Mouse (Mus musculus) CH12.LX (cell line): ENCODE data around the gene Olfr190. TPM values are rescaled to one million over a fixed set of nuclear protein-coding genes. Genes with fewer than 3 reads are reported as not detected.

Experiments used
- DNase-seq: peaks from one replicate; pipeline ENCODE4 v3.0.0-alpha.2; 2013; ENCODE audit errors: extremely low read depth
- H3K27ac ChIP-seq: 2 replicates; pipeline ENCODE4 v1.5.1; 2012; ENCODE audit warnings: low read depth, mild to moderate bottlenecking, control low read depth, moderate library complexity; ENCODE audit not compliant: insufficient read depth
- H3K27me3 ChIP-seq: replicated peaks from 2 replicates; pipeline ENCODE3; 2012; ENCODE audit warnings: inconsistent platforms
- H3K36me3 ChIP-seq, 2 experiments: replicated peaks in 1 of 2; 2 replicates each; pipeline versions ENCODE3 to v1.6.1; 2012; ENCODE audit warnings: inconsistent platforms in 1 of 2, low read length in 1 of 2, mild to moderate bottlenecking in 1 of 2, mixed read lengths in 1 of 2, moderate library complexity in 1 of 2; ENCODE audit not compliant: control insufficient read depth in 1 of 2, insufficient read depth in 1 of 2
- H3K4me1 ChIP-seq, 2 experiments: 2 replicates each; pipeline ENCODE4 v1.6.1; 2012; ENCODE audit warnings: inconsistent platforms in 1 of 2, moderate library complexity in 1 of 2; ENCODE audit not compliant: insufficient read depth in 2 of 2, control insufficient read depth in 1 of 2
- H3K4me2 ChIP-seq: 2 replicates; pipeline ENCODE4 v1.6.1; 2012; ENCODE audit warnings: low read depth, mild to moderate bottlenecking, control low read depth; ENCODE audit not compliant: poor library complexity, insufficient read depth, severe bottlenecking
- H3K4me3 ChIP-seq, 3 experiments: fragments of 150-350 bp in 1 of 3; sonication (generic) in 1 of 3; replicated peaks in 1 of 3; 2 replicates each; pipeline versions ENCODE3 to v1.5.1; 2011 to 2012; ENCODE audit warnings: low read depth in 2 of 3, low read length in 2 of 3, mild to moderate bottlenecking in 2 of 3, moderate library complexity in 2 of 3, control low read depth in 1 of 3, improper control_type of control experiment in 1 of 3, inconsistent platforms in 1 of 3, mixed read lengths in 1 of 3; ENCODE audit not compliant: poor library complexity in 1 of 3
- H3K79me2 ChIP-seq: replicated peaks from 2 replicates; pipeline ENCODE4 v1.6.1; 2012; ENCODE audit warnings: mild to moderate bottlenecking, moderate library complexity; ENCODE audit not compliant: control insufficient read depth, poor library complexity, insufficient read depth, severe bottlenecking; ENCODE audit errors: extremely low read depth
- H3K9ac ChIP-seq: 2 replicates; pipeline ENCODE4 v1.6.1; 2012; ENCODE audit warnings: low read depth, mild to moderate bottlenecking, control low read depth, moderate library complexity; ENCODE audit not compliant: insufficient read depth
- H3K9me3 ChIP-seq: replicated peaks from 2 replicates; pipeline ENCODE3; 2012; ENCODE audit warnings: low read length, inconsistent platforms, mixed read lengths
- CHD1 ChIP-seq: IDR thresholded peaks from 2 replicates; pipeline ENCODE4 v1.6.1; 2012; ENCODE audit warnings: low read depth, low read length, improper control_type of control experiment, inconsistent platforms
- CHD2 ChIP-seq: IDR thresholded peaks from 2 replicates; pipeline ENCODE4 v1.6.1; 2011; ENCODE audit warnings: low read length, improper control_type of control experiment
- CTCF ChIP-seq, 2 experiments: IDR thresholded peaks in 1 of 2; conservative IDR thresholded peaks in 1 of 2; 2 replicates each; pipeline ENCODE4 v1.5.1; 2011 to 2012; ENCODE audit warnings: low read depth in 2 of 2, low read length in 2 of 2, improper control_type of control experiment in 1 of 2, inconsistent platforms in 1 of 2, mild to moderate bottlenecking in 1 of 2, moderate library complexity in 1 of 2
- ELF1 ChIP-seq: IDR thresholded peaks from 2 replicates; pipeline ENCODE4 v1.6.1; 2014; ENCODE audit warnings: low read depth, mild to moderate bottlenecking, inconsistent platforms, low read length, improper control_type of control experiment
- ETS1 ChIP-seq: conservative IDR thresholded peaks from 2 replicates; pipeline ENCODE4 v1.6.1; 2012; ENCODE audit warnings: low read depth, mild to moderate bottlenecking, inconsistent platforms, low read length, improper control_type of control experiment, moderate library complexity
- JUND ChIP-seq: conservative IDR thresholded peaks from 2 replicates; pipeline ENCODE4 v1.6.1; 2011; ENCODE audit warnings: low read depth, low read length, improper control_type of control experiment
- MAZ ChIP-seq: IDR thresholded peaks from 2 replicates; pipeline ENCODE4 v1.6.1; 2012; ENCODE audit warnings: low read depth, mild to moderate bottlenecking, inconsistent platforms, low read length, improper control_type of control experiment, moderate library complexity
- MEF2A ChIP-seq: IDR thresholded peaks from 2 replicates; pipeline ENCODE4 v1.6.1; 2014; ENCODE audit warnings: low read depth, mild to moderate bottlenecking, inconsistent platforms, low read length, improper control_type of control experiment, borderline replicate concordance
- MXI1 ChIP-seq: IDR thresholded peaks from 2 replicates; pipeline ENCODE4 v1.6.1; 2011; ENCODE audit warnings: mild to moderate bottlenecking, low read depth, low read length, improper control_type of control experiment
- MYC ChIP-seq: IDR thresholded peaks from 2 replicates; pipeline ENCODE4 v1.6.1; 2011; ENCODE audit warnings: low read depth, mild to moderate bottlenecking, improper control_type of control experiment, low read length
- NRF1 ChIP-seq: IDR thresholded peaks from 2 replicates; pipeline ENCODE4 v1.6.1; 2014; ENCODE audit warnings: low read depth, mild to moderate bottlenecking, inconsistent platforms, low read length, improper control_type of control experiment, moderate library complexity
- PAX5 ChIP-seq: IDR thresholded peaks from 2 replicates; pipeline ENCODE4 v1.6.1; 2012; ENCODE audit warnings: low read length, inconsistent platforms, mixed read lengths
- RCOR1 ChIP-seq: conservative IDR thresholded peaks from 2 replicates; pipeline ENCODE4 v1.6.1; 2012; ENCODE audit warnings: low read depth, mild to moderate bottlenecking, inconsistent platforms, low read length, improper control_type of control experiment
- TCF12 ChIP-seq: IDR thresholded peaks from 2 replicates; pipeline ENCODE4 v1.6.1; 2014; ENCODE audit warnings: low read depth, mild to moderate bottlenecking, inconsistent platforms, low read length, improper control_type of control experiment
- UBTF ChIP-seq: IDR thresholded peaks from 2 replicates; pipeline ENCODE4 v1.6.1; 2012; ENCODE audit warnings: low read depth, mild to moderate bottlenecking, inconsistent platforms, low read length, improper control_type of control experiment, moderate library complexity
- ZC3H11A ChIP-seq: IDR thresholded peaks from 2 replicates; pipeline ENCODE4 v1.6.1; 2012; ENCODE audit warnings: low read depth, mild to moderate bottlenecking, inconsistent platforms, low read length, improper control_type of control experiment
- dilution Hi-C: fragments of 300-500 bp; cut with MboI; formaldehyde crosslinking; loops from 2 replicates; pipeline ENCODE4 v1.14.3; 2020; ENCODE audit warnings: low sequenced_read_pairs; ENCODE audit not compliant: extremely low pct_unique_long_range_greater_than_20kb, extremely low pct_ligation_motif_present
- in situ Hi-C: fragments of 300-500 bp; cut with MboI; formaldehyde crosslinking; loops from 3 replicates; pipeline ENCODE4 v1.14.3; 2019; ENCODE audit warnings: low sequenced_read_pairs, low pct_ligation_motif_present, low pct_unique_long_range_greater_than_20kb, mixed read lengths
- polyA plus RNA-seq: library from polyadenylated mRNA; unstranded; fragments of >175 nt; gene quantifications from 2 replicates; pipeline ENCODE4 v1.2.1, GENCODE M21; 2012; ENCODE audit warnings: low read depth; ENCODE audit not compliant: insufficient read length
- total RNA-seq, 2 experiments: library from RNA; depleted of rRNA; stranded (reverse); fragments of 300-350 nt in 1 of 2; fragments of >200 nt in 1 of 2; gene quantifications; 2 replicates each; pipeline ENCODE4 v1.2.3; 2012 to 2014

Olfr190 gene
- total and polyA plus RNA-seq, 3 experiments: not detected

- Histone ChIP-seq H3K4me3 (no peak within 1 kb of the TSS), H3K9ac (no peak within 1 kb of the TSS), H3K79me2 (no peaks in the 10 kb centered on the region)
- TF ChIP-seq ELF1: no peak
- no peak for TF ChIP-seq MXI1
- no peak for TF ChIP-seq JUND
- no peak for TF ChIP-seq MAZ
- TF ChIP-seq PAX5: no peak
- TF ChIP-seq UBTF: no peak
- TF ChIP-seq RCOR1: no peak
- TF ChIP-seq MYC: no peak
- TF ChIP-seq ZC3H11A: no peak
- no peak for TF ChIP-seq NRF1
- no peak for TF ChIP-seq CHD1
- no peak for TF ChIP-seq CTCF (conservative IDR thresholded peaks at IDR 0.05 in 1 of 2, IDR thresholded peaks at IDR 0.05 in 1 of 2; ENCODE audit: low read depth in 2 of 2, low read length in 2 of 2)
- TF ChIP-seq TCF12: no peak
- TF ChIP-seq CHD2: no peak
- no peak for TF ChIP-seq ETS1
- TF ChIP-seq MEF2A: no peak
- TF ChIP-seq, all 38 proteins: peak for 0
- no peaks in the 10 kb centered on the region for H3K27me3 ChIP-seq
- no peaks in the 10 kb centered on the region for H3K9me3 ChIP-seq
- no peaks in the 10 kb centered on the region for H3K4me1 ChIP-seq
- DNase-seq: no peak
- in situ Hi-C loops (no loop called here), dilution Hi-C loops (no loop called here)
- no peaks in the 10 kb centered on the region for H3K36me3 ChIP-seq
- H3K4me2 ChIP-seq: no peak within 1 kb of the TSS
- H3K27ac ChIP-seq: no peak within 1 kb of the TSS
Measured at GRCm38 (mm10) chr16:59030191-59030590, 47.6 kb downstream of the Olfr190 start, which contains the start of gene Olfr186. Gene Olfr186, minus strand, starts transcription at chr16:59030291.

Other genes starting within 250 kb of the Olfr190 start
- gene Olfr177, start 203.2 kb downstream of the Olfr190 start, total RNA-seq (2012; rRNA removed): not detected in 2 replicates
- gene Olfr177, start 203.2 kb downstream of the Olfr190 start, total RNA-seq (2014; rRNA removed): not detected in 2 replicates
- not detected in 2 replicates for gene Olfr177, start 203.2 kb downstream of the Olfr190 start, polyA plus RNA-seq
- gene Olfr178, start 185.9 kb downstream of the Olfr190 start, total RNA-seq (2012; rRNA removed): not detected in 2 replicates
- gene Olfr178, start 185.9 kb downstream of the Olfr190 start, total RNA-seq (2014; rRNA removed): not detected in 2 replicates
- not detected in 2 replicates for gene Olfr178, start 185.9 kb downstream of the Olfr190 start, polyA plus RNA-seq
- not detected in 2 replicates for gene Olfr181, start 149.2 kb downstream of the Olfr190 start, total RNA-seq (2012; rRNA removed)
- not detected in 2 replicates for gene Olfr181, start 149.2 kb downstream of the Olfr190 start, total RNA-seq (2014; rRNA removed)
- not detected in 2 replicates for gene Olfr181, start 149.2 kb downstream of the Olfr190 start, polyA plus RNA-seq
- not detected in 2 replicates for gene Olfr180, start 148.6 kb downstream of the Olfr190 start, total RNA-seq (2012; rRNA removed)
- gene Olfr180, start 148.6 kb downstream of the Olfr190 start, total RNA-seq (2014; rRNA removed): not detected in 2 replicates
- not detected in 2 replicates for gene Olfr180, start 148.6 kb downstream of the Olfr190 start, polyA plus RNA-seq
- not detected in 2 replicates for gene Olfr183, start 82.6 kb downstream of the Olfr190 start, total RNA-seq (2012; rRNA removed)
- not detected in 2 replicates for gene Olfr183, start 82.6 kb downstream of the Olfr190 start, total RNA-seq (2014; rRNA removed)
- not detected in 2 replicates for gene Olfr183, start 82.6 kb downstream of the Olfr190 start, polyA plus RNA-seq
- gene Olfr186, start 47.7 kb downstream of the Olfr190 start, total RNA-seq (2012; rRNA removed): not detected in 2 replicates
- gene Olfr186, start 47.7 kb downstream of the Olfr190 start, total RNA-seq (2014; rRNA removed): not detected in 2 replicates
- not detected in 2 replicates for gene Olfr186, start 47.7 kb downstream of the Olfr190 start, polyA plus RNA-seq
- gene Olfr187, start 38.2 kb downstream of the Olfr190 start, total RNA-seq (2012; rRNA removed): not detected in 2 replicates
- gene Olfr187, start 38.2 kb downstream of the Olfr190 start, total RNA-seq (2014; rRNA removed): not detected in 2 replicates
- gene Olfr187, start 38.2 kb downstream of the Olfr190 start, polyA plus RNA-seq: not detected in 2 replicates
- gene Olfr191, start 11.8 kb upstream of the Olfr190 start, total RNA-seq (2012; rRNA removed): not detected in 2 replicates
- not detected in 2 replicates for gene Olfr191, start 11.8 kb upstream of the Olfr190 start, total RNA-seq (2014; rRNA removed)
- not detected in 2 replicates for gene Olfr191, start 11.8 kb upstream of the Olfr190 start, polyA plus RNA-seq
- gene Olfr193, start 33.9 kb upstream of the Olfr190 start, total RNA-seq (2012; rRNA removed): not detected in 2 replicates
- gene Olfr193, start 33.9 kb upstream of the Olfr190 start, total RNA-seq (2014; rRNA removed): not detected in 2 replicates
- not detected in 2 replicates for gene Olfr193, start 33.9 kb upstream of the Olfr190 start, polyA plus RNA-seq
- not detected in 2 replicates for gene Olfr194, start 43.1 kb upstream of the Olfr190 start, total RNA-seq (2012; rRNA removed)
- gene Olfr194, start 43.1 kb upstream of the Olfr190 start, total RNA-seq (2014; rRNA removed): not detected in 2 replicates
- not detected in 2 replicates for gene Olfr194, start 43.1 kb upstream of the Olfr190 start, polyA plus RNA-seq
- gene Olfr195, start 69.0 kb upstream of the Olfr190 start, total RNA-seq (2012; rRNA removed): not detected in 2 replicates
- not detected in 2 replicates for gene Olfr195, start 69.0 kb upstream of the Olfr190 start, total RNA-seq (2014; rRNA removed)
- gene Olfr195, start 69.0 kb upstream of the Olfr190 start, polyA plus RNA-seq: not detected in 2 replicates
- not detected in 2 replicates for gene Olfr196, start 92.4 kb upstream of the Olfr190 start, total RNA-seq (2012; rRNA removed)
- gene Olfr196, start 92.4 kb upstream of the Olfr190 start, total RNA-seq (2014; rRNA removed): not detected in 2 replicates
- gene Olfr196, start 92.4 kb upstream of the Olfr190 start, polyA plus RNA-seq: not detected in 2 replicates
- not detected in 2 replicates for gene Olfr198, start 125.5 kb upstream of the Olfr190 start, total RNA-seq (2012; rRNA removed)
- not detected in 2 replicates for gene Olfr198, start 125.5 kb upstream of the Olfr190 start, total RNA-seq (2014; rRNA removed)
- gene Olfr198, start 125.5 kb upstream of the Olfr190 start, polyA plus RNA-seq: not detected in 2 replicates
- gene Olfr199, start 141.8 kb upstream of the Olfr190 start, total RNA-seq (2012; rRNA removed): not detected in 2 replicates
- gene Olfr199, start 141.8 kb upstream of the Olfr190 start, total RNA-seq (2014; rRNA removed): not detected in 2 replicates
- gene Olfr199, start 141.8 kb upstream of the Olfr190 start, polyA plus RNA-seq: not detected in 2 replicates
- not detected in 2 replicates for gene Olfr201, start 194.6 kb upstream of the Olfr190 start, total RNA-seq (2012; rRNA removed)
- gene Olfr201, start 194.6 kb upstream of the Olfr190 start, total RNA-seq (2014; rRNA removed): not detected in 2 replicates
- not detected in 2 replicates for gene Olfr201, start 194.6 kb upstream of the Olfr190 start, polyA plus RNA-seq
- gene Olfr202, start 208.8 kb upstream of the Olfr190 start, total RNA-seq (2012; rRNA removed): not detected in 2 replicates
- gene Olfr202, start 208.8 kb upstream of the Olfr190 start, total RNA-seq (2014; rRNA removed): not detected in 2 replicates
- not detected in 2 replicates for gene Olfr202, start 208.8 kb upstream of the Olfr190 start, polyA plus RNA-seq
- not detected in 2 replicates for gene Olfr203, start 220.9 kb upstream of the Olfr190 start, total RNA-seq (2012; rRNA removed)
- not detected in 2 replicates for gene Olfr203, start 220.9 kb upstream of the Olfr190 start, total RNA-seq (2014; rRNA removed)
- gene Olfr203, start 220.9 kb upstream of the Olfr190 start, polyA plus RNA-seq: not detected in 2 replicates
- not detected in 2 replicates for gene Olfr204, start 240.2 kb upstream of the Olfr190 start, total RNA-seq (2012; rRNA removed)
- gene Olfr204, start 240.2 kb upstream of the Olfr190 start, total RNA-seq (2014; rRNA removed): not detected in 2 replicates
- not detected in 2 replicates for gene Olfr204, start 240.2 kb upstream of the Olfr190 start, polyA plus RNA-seq